Mouse (Mus musculus): Measurements from ENCODE around the gene Btrc. TPM values are rescaled to one million over a fixed set of nuclear protein-coding genes. Genes with fewer than 3 reads are reported as not detected.
"Not testable (repeated sequence)": the region's sequence is repeated elsewhere in the genome, so short reads cannot be mapped to it uniquely, and the experiment has no call there.

Gene Btrc
- polyA plus RNA-seq, 1 experiment from 2014 or later: 48.1 TPM

- no peak for ATAC-seq (ENCODE audit: insufficient number of reproducible peaks, insufficient read depth, low FRiP score, low TSS enrichment, low read depth)
- Histone ChIP-seq H3K36me3 (peaks cover 9% of the 10 kb centered on the region), H3K4me3 (no peak overlapping the region), H3K4me2 (no peak overlapping the region), H3K9ac (no peak overlapping the region), H3K4me1 (peaks cover 7% of the 10 kb centered on the region; the same call in 1 of the 2 replicates), H3K27ac (no peak overlapping the region), H3K27me3 (no peaks in the 10 kb centered on the region), H3K9me3 (no peaks in the 10 kb centered on the region)
- WGBS: 58% methylated on average over 4 of the region's 4 CpGs
These were observed 64.6 kb downstream of the Btrc start for GRCm38 (mm10) chr19:45428146-45428545.

GRCm38 (mm10) chr19:45430971-45431633 is 67.6 kb downstream of the Btrc start:
- Histone ChIP-seq H3K4me1 (peaks cover 7% of the 10 kb centered on the region; the same call in 1 of the 2 replicates), H3K27me3 (no peaks in the 10 kb centered on the region), H3K4me3 (no peak overlapping the region), H3K27ac (no peak overlapping the region), H3K4me2 (no peak overlapping the region), H3K9me3 (no peaks in the 10 kb centered on the region), H3K36me3 (no peaks in the 10 kb centered on the region), H3K9ac (no peak overlapping the region)
- 84% methylated on average over 6 of the region's 6 CpGs for WGBS
- ATAC-seq (ENCODE audit: insufficient number of reproducible peaks, insufficient read depth, low FRiP score, low TSS enrichment, low read depth): no peak

- H3K4me1 ChIP-seq: peaks cover 7% of the 10 kb centered on the region; the same call in 1 of the 2 replicates
- no peaks in the 10 kb centered on the region for H3K9me3 ChIP-seq
- 0 out of 2 replicates have a peak, but pooled peaks cover 2% of the 10 kb centered on the region for H3K36me3 ChIP-seq
- WGBS: 65% methylated on average over 3 of the region's 3 CpGs
- no peak overlapping the region for H3K27ac ChIP-seq
- no peak overlapping the region for H3K4me2 ChIP-seq
- H3K9ac ChIP-seq: no peak overlapping the region
- H3K27me3 ChIP-seq: no peaks in the 10 kb centered on the region
- no peak overlapping the region for H3K4me3 ChIP-seq
- no peak for ATAC-seq (ENCODE audit: insufficient number of reproducible peaks, insufficient read depth, low FRiP score, low TSS enrichment, low read depth)
These were observed 68.8 kb downstream of the Btrc start for GRCm38 (mm10) chr19:45432351-45432750.

DNA sequence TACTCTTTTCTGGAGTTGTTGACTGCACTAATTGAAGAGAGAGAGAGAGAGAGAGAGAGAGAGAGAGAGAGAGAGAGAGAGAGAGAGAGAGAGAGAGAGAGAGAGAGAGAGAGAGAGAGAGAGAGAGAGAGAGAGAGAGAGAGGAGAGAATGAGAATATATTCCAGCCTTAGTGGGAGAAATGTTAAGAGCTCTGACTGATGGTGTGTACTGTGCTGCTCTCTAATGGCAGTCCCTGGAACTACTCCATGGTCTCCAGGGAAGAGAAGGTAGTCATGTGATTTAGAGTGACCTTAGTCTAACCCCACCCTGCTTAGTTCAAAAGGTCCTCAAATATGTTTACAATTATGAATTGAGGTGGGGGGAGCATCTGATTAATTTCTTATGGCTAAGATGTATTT is 72.5 kb downstream of the Btrc start:
- not testable (repeated sequence) for H3K4me1 ChIP-seq; H3K9ac ChIP-seq; H3K4me3 ChIP-seq; H3K27me3 ChIP-seq; H3K4me2 ChIP-seq; H3K27ac ChIP-seq; H3K9me3 ChIP-seq; H3K36me3 ChIP-seq; ATAC-seq (ENCODE audit: insufficient number of reproducible peaks, insufficient read depth, low FRiP score, low TSS enrichment, low read depth)

DNA sequence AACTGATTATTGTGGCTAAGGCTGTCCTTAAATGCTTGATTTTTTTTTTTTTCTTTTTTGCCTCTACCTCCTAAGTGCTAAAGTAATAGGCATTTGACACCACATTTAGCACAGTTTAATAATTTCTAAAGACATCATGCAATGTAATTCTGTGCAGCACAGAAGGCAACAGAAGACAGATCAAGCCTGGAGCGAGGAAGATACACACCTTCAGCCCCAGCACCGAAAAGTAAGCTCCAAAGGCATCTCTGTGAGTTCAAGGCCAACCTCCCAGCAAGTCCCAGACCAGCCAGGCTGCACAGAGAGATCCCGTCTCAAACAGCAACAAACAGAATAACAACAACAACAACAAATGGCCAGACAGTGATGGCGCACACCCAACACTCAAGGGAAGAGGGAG is 73.6 kb downstream of the Btrc start:
- Histone ChIP-seq H3K27ac (no peak overlapping the region), H3K9me3 (no peaks in the 10 kb centered on the region), H3K4me1 (peaks cover 8% of the 10 kb centered on the region), H3K27me3 (no peaks in the 10 kb centered on the region), H3K4me2 (no peak overlapping the region), H3K36me3 (0 out of 2 replicates have a peak, but pooled peaks cover 4% of the 10 kb centered on the region), H3K9ac (no peak overlapping the region), H3K4me3 (no peak overlapping the region)
- 88% methylated on average over 4 of the region's 4 CpGs for WGBS
- no peak for ATAC-seq (ENCODE audit: insufficient number of reproducible peaks, insufficient read depth, low FRiP score, low TSS enrichment, low read depth)

- no peak overlapping the region for H3K4me3 ChIP-seq
- 91% methylated on average over 5 of the region's 5 CpGs for WGBS
- H3K36me3 ChIP-seq: 0 out of 2 replicates have a peak, but pooled peaks cover 4% of the 10 kb centered on the region
- no peaks in the 10 kb centered on the region for H3K9me3 ChIP-seq
- no peak overlapping the region for H3K4me2 ChIP-seq
- peaks cover 8% of the 10 kb centered on the region for H3K4me1 ChIP-seq
- ATAC-seq (ENCODE audit: insufficient number of reproducible peaks, insufficient read depth, low FRiP score, low TSS enrichment, low read depth): no peak
- H3K27ac ChIP-seq: no peak overlapping the region
- no peaks in the 10 kb centered on the region for H3K27me3 ChIP-seq
- no peak overlapping the region for H3K9ac ChIP-seq
These were observed 74.7 kb downstream of the Btrc start for GRCm38 (mm10) chr19:45438191-45438590.

- H3K36me3 ChIP-seq: 0 out of 2 replicates have a peak, but pooled peaks cover 4% of the 10 kb centered on the region
- no peak for ATAC-seq (ENCODE audit: insufficient number of reproducible peaks, insufficient read depth, low FRiP score, low TSS enrichment, low read depth)
- no peak overlapping the region for H3K27ac ChIP-seq
- no peak overlapping the region for H3K4me3 ChIP-seq
- H3K9ac ChIP-seq: no peak overlapping the region
- H3K4me2 ChIP-seq: no peak overlapping the region
- peaks cover 8% of the 10 kb centered on the region for H3K4me1 ChIP-seq
- 52% methylated on average over 6 of the region's 6 CpGs for WGBS
- no peaks in the 10 kb centered on the region for H3K9me3 ChIP-seq
- no peaks in the 10 kb centered on the region for H3K27me3 ChIP-seq
These were observed 75.7 kb downstream of the Btrc start for GRCm38 (mm10) chr19:45438928-45439846.

DNA sequence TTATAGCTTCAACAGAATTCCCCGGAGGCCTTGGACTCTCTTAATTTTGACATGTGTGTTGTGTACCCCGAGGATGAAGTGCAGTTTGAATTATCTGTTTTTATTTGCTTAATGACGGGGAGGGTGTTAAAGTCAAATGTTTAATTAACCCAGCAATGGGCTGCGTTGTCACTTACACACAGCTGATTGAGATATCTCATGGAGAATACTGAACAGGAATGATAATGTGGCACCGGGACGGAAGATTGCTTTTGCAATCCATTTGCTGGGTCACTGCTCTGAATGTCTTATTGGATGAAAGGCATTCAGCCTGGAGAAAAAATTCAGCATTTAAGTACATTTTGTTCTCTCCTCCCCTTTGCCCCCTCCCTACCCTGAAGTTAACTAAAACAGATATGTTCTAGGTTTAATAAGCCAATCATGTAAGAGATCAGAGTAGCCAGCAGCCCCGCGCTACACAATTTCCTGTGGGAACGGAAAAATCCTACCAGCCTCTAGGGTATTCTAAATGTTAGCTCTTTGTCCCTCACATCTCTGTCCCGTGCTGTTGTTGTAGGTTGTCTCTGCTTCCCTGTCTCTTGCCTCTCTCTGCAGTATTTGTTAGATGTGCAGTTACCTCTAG is 77.1 kb downstream of the Btrc start:
- 41% methylated on average over 10 of the region's 10 CpGs for WGBS
- H3K4me1 ChIP-seq: peaks cover 8% of the 10 kb centered on the region
- H3K4me2 ChIP-seq: no peak overlapping the region
- H3K36me3 ChIP-seq: 0 out of 2 replicates have a peak, but pooled peaks cover 4% of the 10 kb centered on the region
- ATAC-seq (ENCODE audit: insufficient number of reproducible peaks, insufficient read depth, low FRiP score, low TSS enrichment, low read depth): no peak
- no peak overlapping the region for H3K27ac ChIP-seq
- no peak overlapping the region for H3K9ac ChIP-seq
- no peaks in the 10 kb centered on the region for H3K27me3 ChIP-seq
- H3K4me3 ChIP-seq: no peak overlapping the region
- no peaks in the 10 kb centered on the region for H3K9me3 ChIP-seq

DNA sequence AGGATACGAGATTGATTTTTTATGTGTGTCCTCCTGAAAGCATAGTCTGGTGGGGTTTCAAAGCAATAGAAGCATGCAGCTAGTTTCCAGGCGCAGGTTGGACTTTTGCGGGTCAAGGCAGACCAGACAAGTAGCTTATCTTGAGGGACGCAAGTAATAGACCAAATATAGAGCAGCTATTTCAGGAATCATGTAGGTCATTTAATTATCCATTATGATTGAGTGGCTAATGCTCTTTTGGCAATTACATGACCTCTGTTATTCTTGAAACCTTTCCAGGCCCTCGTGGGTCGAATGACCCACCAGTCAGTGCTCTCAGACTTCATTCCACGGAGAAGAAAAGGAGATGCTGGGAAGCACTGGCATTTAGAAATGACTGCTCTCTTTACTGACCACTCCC is 78.2 kb downstream of the Btrc start:
- H3K36me3 ChIP-seq: 0 out of 2 replicates have a peak, but pooled peaks cover 4% of the 10 kb centered on the region
- no peaks in the 10 kb centered on the region for H3K27me3 ChIP-seq
- no peak overlapping the region for H3K4me2 ChIP-seq
- no peak overlapping the region for H3K9ac ChIP-seq
- 60% methylated on average over 7 of the region's 7 CpGs for WGBS
- no peak overlapping the region for H3K4me3 ChIP-seq
- ATAC-seq (ENCODE audit: insufficient number of reproducible peaks, insufficient read depth, low FRiP score, low TSS enrichment, low read depth): no peak
- no peaks in the 10 kb centered on the region for H3K9me3 ChIP-seq
- H3K4me1 ChIP-seq: peaks cover 11% of the 10 kb centered on the region
- no peak overlapping the region for H3K27ac ChIP-seq

DNA sequence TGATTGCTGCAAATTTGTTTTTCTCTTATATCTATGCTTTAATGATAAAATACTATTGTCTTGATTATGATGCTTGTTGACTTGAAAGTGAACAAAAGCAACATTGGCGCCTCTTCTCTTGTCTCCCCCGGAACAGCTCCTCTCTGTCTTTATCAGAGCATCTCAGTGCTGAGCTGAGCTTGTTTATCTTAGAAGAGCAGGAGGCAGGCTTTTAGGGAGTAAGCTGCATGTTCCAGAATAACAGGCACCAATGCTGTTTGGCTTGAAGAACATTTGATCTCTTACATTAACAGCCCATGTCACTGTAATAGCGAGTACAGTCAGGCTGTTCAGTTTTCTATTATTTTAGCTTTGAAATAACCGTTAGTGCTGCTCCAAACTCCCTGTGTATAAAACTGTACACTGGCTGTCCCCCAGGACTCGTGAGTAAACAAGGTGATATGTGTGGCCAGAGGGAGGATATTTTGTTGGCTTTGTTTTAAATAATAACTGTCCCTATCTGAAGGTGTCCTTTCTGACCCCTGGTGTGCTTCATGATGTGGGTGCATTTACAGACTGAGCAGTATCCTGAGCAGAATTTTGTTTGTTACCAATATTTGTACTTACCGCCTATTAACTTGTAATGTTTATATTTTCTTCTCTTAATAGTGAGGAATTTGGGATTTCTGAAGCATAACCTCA is 81.9 kb downstream of the Btrc start:
- H3K27ac ChIP-seq: no peak overlapping the region
- no peaks in the 10 kb centered on the region for H3K36me3 ChIP-seq
- WGBS: 67% methylated on average over 6 of the region's 6 CpGs
- H3K4me3 ChIP-seq: no peak overlapping the region
- H3K4me1 ChIP-seq: peaks cover 17% of the 10 kb centered on the region
- no peaks in the 10 kb centered on the region for H3K27me3 ChIP-seq
- ATAC-seq (ENCODE audit: insufficient number of reproducible peaks, insufficient read depth, low FRiP score, low TSS enrichment, low read depth): no peak
- no peak overlapping the region for H3K4me2 ChIP-seq
- no peak overlapping the region for H3K9ac ChIP-seq
- H3K9me3 ChIP-seq: no peaks in the 10 kb centered on the region

DNA sequence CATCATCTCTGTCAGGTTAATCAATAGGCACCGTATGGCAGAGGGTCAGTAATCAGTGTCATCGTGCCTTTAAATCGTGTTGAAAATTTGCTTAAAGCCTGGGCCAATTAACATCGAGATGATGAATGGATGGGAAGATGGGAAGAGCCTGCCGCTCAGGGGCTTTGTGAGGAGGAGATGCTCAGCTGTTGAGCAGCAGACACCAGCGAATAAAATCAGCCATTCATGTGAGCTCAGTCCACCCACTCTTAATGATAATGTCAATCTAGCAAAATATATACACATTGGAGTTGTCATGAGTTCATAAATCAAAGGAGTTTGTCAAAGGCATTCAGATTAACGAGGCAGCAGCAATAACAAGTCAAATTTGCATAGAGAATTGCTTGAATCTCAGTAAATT is 83.1 kb downstream of the Btrc start:
- Histone ChIP-seq H3K9ac (no peak overlapping the region), H3K4me3 (no peak overlapping the region), H3K36me3 (no peaks in the 10 kb centered on the region), H3K4me2 (no peak overlapping the region), H3K27ac (no peak overlapping the region), H3K27me3 (no peaks in the 10 kb centered on the region), H3K4me1 (peaks cover 12% of the 10 kb centered on the region), H3K9me3 (no peaks in the 10 kb centered on the region)
- WGBS: 74% methylated on average over 7 of the region's 7 CpGs
- ATAC-seq (ENCODE audit: insufficient number of reproducible peaks, insufficient read depth, low FRiP score, low TSS enrichment, low read depth): no peak

Measured in embryonic facial prominence, embryonic 13.5 days (tissue).